9 mouse cellular contexts compared by ENCODE assay signal in the genomic region with DNA sequence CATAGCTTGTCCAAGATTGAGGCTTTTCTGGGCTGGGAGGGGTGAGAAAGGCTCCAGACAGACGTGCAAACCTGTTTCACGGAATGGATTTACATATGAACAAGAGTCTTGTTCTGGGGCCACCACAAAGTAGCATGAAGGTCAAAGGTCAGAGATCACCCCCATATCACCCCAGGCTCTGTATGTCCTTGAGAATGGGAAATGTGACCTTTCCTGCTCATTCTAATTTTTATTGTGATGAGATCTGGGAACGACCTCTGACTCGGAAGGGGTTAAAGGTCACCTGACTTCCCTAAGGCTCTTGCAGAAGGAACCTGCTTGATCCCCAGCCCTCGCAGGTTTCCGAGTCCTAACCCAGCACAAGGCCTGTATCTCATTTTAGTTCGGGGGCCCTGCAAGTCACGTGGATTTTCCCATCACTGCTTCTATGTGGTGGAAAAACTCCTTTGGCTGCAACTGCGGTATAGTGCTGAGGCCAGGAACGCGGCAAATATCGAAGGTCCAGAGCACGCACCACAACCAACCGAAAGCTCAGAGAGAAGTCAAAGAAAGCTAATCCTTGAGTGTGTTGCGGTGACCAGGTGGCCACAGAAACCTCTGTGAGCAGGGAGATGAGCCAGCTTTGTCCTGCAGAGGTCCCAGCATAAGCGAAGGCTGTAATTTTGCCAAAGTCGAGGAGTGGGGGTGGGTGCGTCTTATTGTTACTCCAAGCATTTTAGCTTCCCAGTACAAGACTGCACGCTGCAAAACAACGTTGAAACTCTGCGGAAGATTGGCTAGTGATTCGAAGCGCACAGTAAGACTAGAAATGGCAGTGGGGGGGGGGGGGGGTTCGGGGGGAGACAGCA.
A peak's percentile ranks its signal among the peaks of the same experiment; 100 is the strongest.
DNase-seq lines count a peak whose midpoint lies in the region; ATAC-seq and TF ChIP-seq lines count a peak whose summit lies in the region.
"Had no signal": no experiment of that assay in that cellular context is flagged by ENCODE, and none has a peak within 500 bp of the region (broad histone marks: within the 10 kb centered on the region; RNA-seq: fewer than 3 reads in every experiment).

No protein-coding gene starts in this region.

- peak overlapping the region; percentile 47 for H3K9ac ChIP-seq in forebrain, embryonic 15.5 days (replicated peaks)
- H3K9ac ChIP-seq in midbrain, embryonic 12.5 days (replicated peaks): 0 out of 2 replicates have a peak overlapping the region, but pooled peaks have one; percentile 34

- H3K27ac ChIP-seq in layer of hippocampus, adult 2 months: peak overlapping the region; percentile 85
- H3K27ac ChIP-seq in forebrain, embryonic 15.5 days (replicated peaks): peak overlapping the region; percentile 89
- peak overlapping the region; percentile 78 for H3K27ac ChIP-seq in midbrain, embryonic 12.5 days (replicated peaks)

- no peaks in the 10 kb centered on the region for H3K36me3 ChIP-seq in forebrain, embryonic 15.5 days
- H3K36me3 ChIP-seq in midbrain, embryonic 12.5 days: no peaks in the 10 kb centered on the region

- TF ChIP-seq CTCF in layer of hippocampus, adult 2 months (conservative IDR thresholded peaks at IDR 0.05): no peak

- 18% methylated on average over 24 of the region's 24 CpGs for WGBS in forebrain, embryonic 15.5 days
- 15% methylated on average over 24 of the region's 24 CpGs for WGBS in midbrain, embryonic 12.5 days

- peak overlapping the region; percentile 8; the same call in 1 of the 2 replicates for H3K4me3 ChIP-seq in layer of hippocampus, adult 2 months
- H3K4me3 ChIP-seq in forebrain, embryonic 15.5 days: peak overlapping the region; percentile 41
- H3K4me3 ChIP-seq in midbrain, embryonic 12.5 days: peak overlapping the region; percentile 43

- no peaks in the 10 kb centered on the region for H3K9me3 ChIP-seq in forebrain, embryonic 15.5 days
- no peaks in the 10 kb centered on the region for H3K9me3 ChIP-seq in midbrain, embryonic 12.5 days

- DNase-seq in layer of hippocampus, adult 2 months (ENCODE audit: low spot score in 2 of 2): no peak
- DNase-seq in layer of hippocampus, adult 9-11 months: no peak
- DNase-seq in cerebellum, adult 9-11 months: peak; percentile 18
- DNase-seq in ovary, postnatal 36 days (ENCODE audit: low spot score): no peak
- no peak for DNase-seq in thymus, postnatal 10 days (ENCODE audit: low spot score in 2 of 2)
- DNase-seq in c-Kit-positive CD71-positive TER-119-positive erythroid progenitor cells, embryonic 14.5 days (ENCODE audit: low spot score): no peak

- peak overlapping the region; percentile 63 for H3K4me2 ChIP-seq in forebrain, embryonic 15.5 days (replicated peaks)
- H3K4me2 ChIP-seq in midbrain, embryonic 12.5 days (replicated peaks): peak overlapping the region; percentile 57

- peaks cover 21% of the 10 kb centered on the region for H3K4me1 ChIP-seq in forebrain, embryonic 15.5 days
- H3K4me1 ChIP-seq in midbrain, embryonic 12.5 days: peaks cover 27% of the 10 kb centered on the region

- ATAC-seq in forebrain, embryonic 15.5 days (replicated peaks): peak; percentile 17
- ATAC-seq in midbrain, embryonic 12.5 days (ENCODE audit: low FRiP score, low read depth): peak; percentile 54
- ATAC-seq: activated CD4-positive, CD25-positive, alpha-beta regulatory T cell, adult 4 months had no signal

- H3K27me3 ChIP-seq in forebrain, embryonic 15.5 days: no peaks in the 10 kb centered on the region
- peaks cover 7% of the 10 kb centered on the region; the same call in 1 of the 2 replicates for H3K27me3 ChIP-seq in midbrain, embryonic 12.5 days
